In the genomic region with DNA sequence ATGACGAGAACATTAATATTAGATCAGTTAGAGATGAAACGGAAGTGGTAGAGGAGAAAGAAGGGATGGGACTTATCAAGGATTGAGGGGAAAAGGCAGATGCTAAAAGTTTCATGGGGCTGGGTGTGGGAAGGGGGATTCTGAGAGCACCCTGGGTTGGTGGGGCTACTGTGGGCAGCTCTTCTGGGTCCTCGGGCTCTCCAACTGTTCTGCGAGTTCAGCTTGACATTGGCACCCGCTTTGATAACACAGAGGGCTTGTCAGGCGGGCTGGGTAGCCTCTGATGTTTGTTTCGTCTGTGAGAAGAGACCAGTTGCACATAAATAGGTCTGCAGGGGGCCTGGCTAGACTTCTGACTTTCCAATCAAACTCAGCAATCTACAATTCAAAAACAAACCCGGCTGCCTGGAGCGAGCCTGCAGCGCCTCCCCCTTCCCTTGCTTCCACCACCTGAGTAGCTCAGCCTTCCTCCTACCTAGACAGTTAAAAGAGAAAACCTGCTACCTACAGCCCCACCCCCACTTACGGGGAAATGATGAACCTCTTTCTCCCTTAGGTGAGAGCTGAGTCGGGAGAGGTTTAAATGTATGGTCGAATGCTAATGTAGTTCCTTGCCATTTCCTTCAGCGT, we compare ENCODE assay signal across 10 mouse cellular contexts.
DNase-seq lines count a peak whose midpoint lies in the region; ATAC-seq lines count a peak whose summit lies in the region.
"Had no signal": no experiment of that assay in that cellular context is flagged by ENCODE, and none has a peak within 500 bp of the region (broad histone marks: within the 10 kb centered on the region; RNA-seq: fewer than 3 reads in every experiment).

No protein-coding gene starts in this region.

- no peak overlapping the region for H3K4me3 ChIP-seq in intestine, embryonic 15.5 days (replicated peaks)
- H3K4me3 ChIP-seq in intestine, embryonic 16.5 days (ENCODE audit: low read length) = no peak overlapping the region
- H3K4me3 ChIP-seq in hindbrain, embryonic 14.5 days (replicated peaks; ENCODE audit: low read length) = no peak overlapping the region
- H3K4me3 ChIP-seq in midbrain, embryonic 14.5 days (replicated peaks; ENCODE audit: low read depth, low read length) = no peak overlapping the region
- H3K4me3 ChIP-seq: limb, embryonic 12.5 days had no signal

- no peaks in the 10 kb centered on the region for H3K9me3 ChIP-seq in intestine, embryonic 15.5 days
- H3K9me3 ChIP-seq in intestine, embryonic 16.5 days (ENCODE audit: control insufficient read depth, low read length) = no peaks in the 10 kb centered on the region
- no peaks in the 10 kb centered on the region for H3K9me3 ChIP-seq in hindbrain, embryonic 14.5 days (ENCODE audit: control insufficient read depth, low read length)
- H3K9me3 ChIP-seq in midbrain, embryonic 14.5 days (ENCODE audit: control insufficient read depth, low read length) = no peaks in the 10 kb centered on the region
- H3K9me3 ChIP-seq: limb, embryonic 12.5 days had no signal

- no peak overlapping the region for H3K27ac ChIP-seq in intestine, embryonic 15.5 days
- H3K27ac ChIP-seq in intestine, embryonic 16.5 days (ENCODE audit: low read length) = no peak overlapping the region
- no peak overlapping the region for H3K27ac ChIP-seq in hindbrain, embryonic 14.5 days
- peak overlapping the region; percentile 1; the same call in 1 of the 2 replicates for H3K27ac ChIP-seq in midbrain, embryonic 14.5 days (replicated peaks; ENCODE audit: low read depth, low read length)
- H3K27ac ChIP-seq: limb, embryonic 12.5 days had no signal

- H3K4me2 ChIP-seq in intestine, embryonic 15.5 days (replicated peaks) = peak overlapping the region; percentile 12; the same call in 1 of the 2 replicates
- no peak overlapping the region for H3K4me2 ChIP-seq in intestine, embryonic 16.5 days (ENCODE audit: low read depth, low read length)
- peak overlapping the region; percentile 28 for H3K4me2 ChIP-seq in hindbrain, embryonic 14.5 days (replicated peaks)
- peak overlapping the region; percentile 39 for H3K4me2 ChIP-seq in midbrain, embryonic 14.5 days (ENCODE audit: low read length)
- H3K4me2 ChIP-seq: limb, embryonic 12.5 days had no signal

- no peak overlapping the region for H3K9ac ChIP-seq in intestine, embryonic 15.5 days
- no peak overlapping the region for H3K9ac ChIP-seq in intestine, embryonic 16.5 days (ENCODE audit: low read depth, low read length)
- no peak overlapping the region for H3K9ac ChIP-seq in hindbrain, embryonic 14.5 days
- H3K9ac ChIP-seq in midbrain, embryonic 14.5 days (replicated peaks; ENCODE audit: low read length) = no peak overlapping the region
- H3K9ac ChIP-seq: limb, embryonic 12.5 days had no signal

- peaks cover 5% of the 10 kb centered on the region; the same call in 1 of the 2 replicates for H3K4me1 ChIP-seq in intestine, embryonic 15.5 days (replicated peaks)
- no peaks in the 10 kb centered on the region for H3K4me1 ChIP-seq in intestine, embryonic 16.5 days (ENCODE audit: control insufficient read depth, insufficient read depth, low read length)
- no peaks in the 10 kb centered on the region; the same call in 1 of the 2 replicates for H3K4me1 ChIP-seq in hindbrain, embryonic 14.5 days (replicated peaks; ENCODE audit: control insufficient read depth, insufficient read depth, low read length)
- peaks cover 24% of the 10 kb centered on the region for H3K4me1 ChIP-seq in midbrain, embryonic 14.5 days (ENCODE audit: control insufficient read depth, insufficient read depth, low read length)
- H3K4me1 ChIP-seq: limb, embryonic 12.5 days had no signal

- H3K36me3 ChIP-seq in intestine, embryonic 15.5 days = no peaks in the 10 kb centered on the region
- H3K36me3 ChIP-seq in intestine, embryonic 16.5 days (ENCODE audit: control insufficient read depth, insufficient read depth, low read length) = no peaks in the 10 kb centered on the region
- H3K36me3 ChIP-seq in hindbrain, embryonic 14.5 days (replicated peaks; ENCODE audit: control insufficient read depth, insufficient read depth) = no peaks in the 10 kb centered on the region
- no peaks in the 10 kb centered on the region for H3K36me3 ChIP-seq in midbrain, embryonic 14.5 days (ENCODE audit: control insufficient read depth, insufficient read depth, low read length)
- H3K36me3 ChIP-seq: limb, embryonic 12.5 days had no signal

- 5% methylated on average over 14 of the region's 14 CpGs for WGBS in intestine, embryonic 15.5 days
- 4% methylated on average over 14 of the region's 14 CpGs for whole genome bisulfite sequencing in intestine, embryonic 16.5 days
- 4% methylated on average over 14 of the region's 14 CpGs for WGBS in hindbrain, embryonic 14.5 days
- 2% methylated on average over 14 of the region's 14 CpGs for WGBS in midbrain, embryonic 14.5 days

- DNase-seq in WW6 (ENCODE audit: low read depth, low spot score) = peak; percentile 39
- peak; percentile 38 for DNase-seq in hindbrain, embryonic 14.5 days (ENCODE audit: low spot score)
- DNase-seq in midbrain, embryonic 14.5 days = peak; percentile 64
- no peak for DNase-seq in urinary bladder, postnatal 4 days (ENCODE audit: low spot score in 2 of 2)
- DNase-seq in MN1 (ENCODE audit: low spot score) = no peak
- DNase-seq: lung, postnatal 4 days had no signal

- peaks cover 11% of the 10 kb centered on the region for H3K27me3 ChIP-seq in intestine, embryonic 15.5 days (replicated peaks)
- H3K27me3 ChIP-seq in intestine, embryonic 16.5 days (replicated peaks; ENCODE audit: control insufficient read depth, insufficient read depth, low read length) = peaks cover 4% of the 10 kb centered on the region
- H3K27me3 ChIP-seq in hindbrain, embryonic 14.5 days (ENCODE audit: control insufficient read depth, insufficient read depth, low read length) = peaks cover 6% of the 10 kb centered on the region; the same call in 1 of the 2 replicates
- no peaks in the 10 kb centered on the region; the same call in 1 of the 2 replicates for H3K27me3 ChIP-seq in midbrain, embryonic 14.5 days (ENCODE audit: control insufficient read depth, insufficient read depth, low read length)

- ATAC-seq in intestine, embryonic 15.5 days = no peak
- no peak for ATAC-seq in intestine, embryonic 16.5 days
- no peak for ATAC-seq in hindbrain, embryonic 14.5 days (ENCODE audit: low FRiP score)
- ATAC-seq in midbrain, embryonic 14.5 days (ENCODE audit: low FRiP score, low TSS enrichment) = no peak
- no peak for ATAC-seq in erythroid progenitor cell, adult 5-6 weeks (replicated peaks; ENCODE audit: low FRiP score, poor library complexity, severe bottlenecking)

Comparison
In these comparisons a context has a peak if more than half of its experiments do, and no peak if none do; other contexts are left out.
1. DNase-seq: peak in WW6 (single experiment), hindbrain, embryonic 14.5 days (single experiment) and midbrain, embryonic 14.5 days (single experiment); none in urinary bladder, postnatal 4 days (0 of 2) and MN1 (single experiment).